Mouse (Mus musculus): ENCODE measurements around the gene Htra3. TPM values are rescaled to one million over a fixed set of nuclear protein-coding genes. Genes with fewer than 3 reads are reported as not detected.

Gene Htra3
- polyA plus RNA-seq, 1 experiment from 2014 or later: 31.3 TPM

- Histone ChIP-seq H3K27ac (replicated peaks) (no peak overlapping the region), H3K9ac (no peak overlapping the region), H3K4me3 (replicated peaks) (no peak overlapping the region), H3K4me1 (peaks cover 35% of the 10 kb centered on the region), H3K4me2 (replicated peaks) (no peak overlapping the region), H3K36me3 (no peaks in the 10 kb centered on the region), H3K9me3 (replicated peaks) (no peaks in the 10 kb centered on the region), H3K27me3 (no peaks in the 10 kb centered on the region)
- no peak for ATAC-seq (ENCODE audit: insufficient number of reproducible peaks, low FRiP score, low TSS enrichment, low read depth)
- 84% methylated on average over 9 of the region's 9 CpGs for WGBS
These were observed 68.4 kb downstream of the Htra3 start for GRCm38 (mm10) chr5:35611170-35611569.

DNA sequence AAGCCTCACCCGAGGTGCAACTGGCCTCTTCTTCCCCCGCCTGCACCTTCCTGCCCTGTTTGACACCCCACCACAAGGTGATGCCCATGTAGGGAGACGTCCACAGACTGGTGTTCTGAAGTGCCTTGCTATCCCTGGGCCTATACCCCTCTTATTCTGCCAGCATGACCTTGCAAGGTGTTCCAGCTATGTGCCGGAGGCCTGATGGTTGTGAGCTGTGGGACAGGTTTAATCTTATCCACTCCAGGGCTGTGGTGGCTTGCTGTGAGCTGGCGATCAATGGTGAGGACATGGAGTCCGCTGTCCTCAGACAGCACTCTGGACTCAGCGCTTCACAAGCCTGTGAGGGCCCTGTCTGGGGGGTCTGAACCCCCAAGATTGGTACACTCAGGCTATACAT lies 69.2 kb downstream of the Htra3 start:
- no peak overlapping the region for H3K4me3 ChIP-seq (replicated peaks)
- H3K9ac ChIP-seq: no peak overlapping the region
- H3K27ac ChIP-seq (replicated peaks): no peak overlapping the region
- H3K4me1 ChIP-seq: peaks cover 35% of the 10 kb centered on the region
- no peaks in the 10 kb centered on the region for H3K27me3 ChIP-seq
- H3K9me3 ChIP-seq (replicated peaks): no peaks in the 10 kb centered on the region
- H3K4me2 ChIP-seq (replicated peaks): no peak overlapping the region
- WGBS: 96% methylated on average over 7 of the region's 7 CpGs
- no peaks in the 10 kb centered on the region for H3K36me3 ChIP-seq
- ATAC-seq (ENCODE audit: insufficient number of reproducible peaks, low FRiP score, low TSS enrichment, low read depth): no peak

DNA sequence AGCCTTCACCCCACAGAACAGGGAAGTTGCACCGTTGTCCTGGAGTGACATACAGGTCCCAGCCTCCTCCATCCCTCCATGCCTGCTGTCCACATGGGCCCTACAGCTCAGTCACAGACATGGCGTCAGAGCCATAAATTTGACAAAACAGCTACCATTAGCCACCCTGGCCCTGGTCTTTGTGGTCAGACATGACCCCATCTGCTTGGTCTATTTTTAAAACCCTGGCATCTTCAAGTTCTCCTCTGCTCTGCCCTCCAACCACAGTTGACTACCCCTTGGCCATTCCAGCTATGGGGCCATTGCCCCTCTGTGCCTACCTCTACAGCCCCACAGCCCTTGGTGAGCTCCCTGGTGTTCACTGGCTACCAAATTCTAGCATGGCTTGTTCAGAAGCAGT lies 69.6 kb downstream of the Htra3 start:
- Histone ChIP-seq H3K4me3 (replicated peaks) (no peak overlapping the region), H3K36me3 (no peaks in the 10 kb centered on the region), H3K9ac (no peak overlapping the region), H3K4me2 (replicated peaks) (no peak overlapping the region), H3K4me1 (peaks cover 35% of the 10 kb centered on the region), H3K27ac (replicated peaks) (0 out of 2 replicates have a peak overlapping the region, but pooled peaks have one; percentile 72), H3K9me3 (replicated peaks) (no peaks in the 10 kb centered on the region), H3K27me3 (no peaks in the 10 kb centered on the region)
- no peak for ATAC-seq (ENCODE audit: insufficient number of reproducible peaks, low FRiP score, low TSS enrichment, low read depth)
- WGBS: 61% methylated on average over 2 of the region's 2 CpGs

- peak; percentile 85 for ATAC-seq (ENCODE audit: insufficient number of reproducible peaks, low FRiP score, low TSS enrichment, low read depth)
- Histone ChIP-seq H3K27me3 (no peaks in the 10 kb centered on the region), H3K4me2 (replicated peaks) (no peak overlapping the region), H3K4me3 (replicated peaks) (no peak overlapping the region), H3K4me1 (peaks cover 35% of the 10 kb centered on the region), H3K27ac (replicated peaks) (peak overlapping the region; percentile 72), H3K9ac (no peak overlapping the region), H3K9me3 (replicated peaks) (no peaks in the 10 kb centered on the region), H3K36me3 (no peaks in the 10 kb centered on the region)
- 10% methylated on average over 12 of the region's 12 CpGs for WGBS
These were observed 70.2 kb downstream of the Htra3 start for GRCm38 (mm10) chr5:35609381-35609780.

- no peak overlapping the region for H3K9ac ChIP-seq
- no peaks in the 10 kb centered on the region; the same call in 1 of the 2 replicates for H3K36me3 ChIP-seq
- 59% methylated on average over 5 of the region's 5 CpGs for WGBS
- no peak overlapping the region for H3K4me2 ChIP-seq (replicated peaks)
- peak overlapping the region; percentile 72 for H3K27ac ChIP-seq (replicated peaks)
- H3K27me3 ChIP-seq: no peaks in the 10 kb centered on the region
- H3K9me3 ChIP-seq (replicated peaks): no peaks in the 10 kb centered on the region
- ATAC-seq (ENCODE audit: insufficient number of reproducible peaks, low FRiP score, low TSS enrichment, low read depth): no peak
- no peak overlapping the region for H3K4me3 ChIP-seq (replicated peaks)
- H3K4me1 ChIP-seq: peaks cover 35% of the 10 kb centered on the region
These were observed 71.0 kb downstream of the Htra3 start for GRCm38 (mm10) chr5:35608559-35608958.

DNA sequence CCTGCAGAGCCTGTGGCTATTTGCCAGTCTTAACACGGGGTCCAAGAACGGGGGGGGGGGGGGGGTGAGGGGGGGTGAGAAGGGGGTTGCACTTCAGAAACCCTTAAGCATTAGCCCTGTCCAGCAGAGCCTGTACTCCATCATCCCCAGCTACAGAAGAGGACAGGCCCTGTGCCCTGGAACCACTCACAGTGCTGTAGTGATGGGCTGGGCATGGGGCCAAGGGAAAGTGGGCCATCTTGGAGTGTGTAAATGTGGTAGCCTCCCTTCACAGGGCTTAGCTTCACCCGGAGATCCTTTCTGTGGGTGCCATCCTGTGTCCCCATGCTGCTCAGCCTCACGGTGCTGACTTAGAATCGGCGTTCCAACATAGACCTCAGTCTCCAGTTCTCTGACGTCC lies 71.8 kb downstream of the Htra3 start:
- Histone ChIP-seq H3K4me1 (peaks cover 35% of the 10 kb centered on the region), H3K4me2 (replicated peaks) (no peak overlapping the region), H3K4me3 (replicated peaks) (no peak overlapping the region), H3K9me3 (replicated peaks) (no peaks in the 10 kb centered on the region), H3K27me3 (no peaks in the 10 kb centered on the region), H3K27ac (replicated peaks) (no peak overlapping the region), H3K36me3 (peaks cover 3% of the 10 kb centered on the region; the same call in 1 of the 2 replicates), H3K9ac (no peak overlapping the region)
- ATAC-seq (ENCODE audit: insufficient number of reproducible peaks, low FRiP score, low TSS enrichment, low read depth): no peak
- 62% methylated on average over 7 of the region's 7 CpGs for WGBS

GRCm38 (mm10) chr5:35606800-35607199 lies 72.8 kb downstream of the Htra3 start:
- WGBS: 75% methylated on average over 7 of the region's 7 CpGs
- Histone ChIP-seq H3K36me3 (peaks cover 12% of the 10 kb centered on the region), H3K27me3 (no peaks in the 10 kb centered on the region), H3K4me2 (replicated peaks) (no peak overlapping the region), H3K27ac (replicated peaks) (no peak overlapping the region), H3K4me1 (peaks cover 35% of the 10 kb centered on the region), H3K4me3 (replicated peaks) (no peak overlapping the region), H3K9me3 (replicated peaks) (no peaks in the 10 kb centered on the region), H3K9ac (no peak overlapping the region)
- ATAC-seq (ENCODE audit: insufficient number of reproducible peaks, low FRiP score, low TSS enrichment, low read depth): no peak

DNA sequence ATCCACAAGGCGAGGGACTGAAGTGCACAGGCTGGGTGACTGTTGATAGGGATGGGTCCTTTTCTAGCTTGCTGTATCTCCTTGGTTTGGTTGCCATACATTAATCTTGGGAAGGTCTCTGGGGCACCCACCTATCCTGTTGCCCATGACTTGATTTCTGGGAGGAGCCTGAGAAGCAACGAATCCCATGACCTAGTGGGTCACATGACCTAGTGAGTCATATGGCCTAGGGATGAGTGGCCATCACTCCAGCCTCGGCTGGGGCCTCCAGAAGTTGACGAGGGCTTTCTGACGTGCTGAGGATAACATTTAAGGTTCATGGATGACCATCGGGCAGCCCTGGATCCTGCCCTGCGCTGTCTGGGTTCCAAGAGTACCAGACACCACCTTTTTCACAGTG lies 74.2 kb downstream of the Htra3 start:
- 77% methylated on average over 7 of the region's 7 CpGs for WGBS
- H3K9ac ChIP-seq: no peak overlapping the region
- no peak overlapping the region for H3K4me3 ChIP-seq (replicated peaks)
- peaks cover 30% of the 10 kb centered on the region for H3K4me1 ChIP-seq
- H3K27me3 ChIP-seq: no peaks in the 10 kb centered on the region
- no peaks in the 10 kb centered on the region for H3K9me3 ChIP-seq (replicated peaks)
- no peak overlapping the region for H3K27ac ChIP-seq (replicated peaks)
- peaks cover 24% of the 10 kb centered on the region for H3K36me3 ChIP-seq
- H3K4me2 ChIP-seq (replicated peaks): no peak overlapping the region
- ATAC-seq (ENCODE audit: insufficient number of reproducible peaks, low FRiP score, low TSS enrichment, low read depth): no peak

Other genes starting within 250 kb of the Htra3 start
- 18.4 and 21.5 TPM in 2 replicates for gene Cpz, start 154.1 kb downstream of the Htra3 start, polyA plus RNA-seq (2015; fragmentation: Nextera tagmentation; extraction: Ambion mirVana)
- gene Trmt44, start 104.7 kb downstream of the Htra3 start, polyA plus RNA-seq (2015; fragmentation: Nextera tagmentation; extraction: Ambion mirVana): 8.4 and 9.0 TPM in 2 replicates
- gene Acox3, start 96.7 kb downstream of the Htra3 start, polyA plus RNA-seq (2015; fragmentation: Nextera tagmentation; extraction: Ambion mirVana): 13.7 and 14.1 TPM in 2 replicates
- 5.0 and 7.0 TPM in 2 replicates for gene Sh3tc1, start 60.2 kb upstream of the Htra3 start, polyA plus RNA-seq (2015; fragmentation: Nextera tagmentation; extraction: Ambion mirVana)
- 3.5 and 4.7 TPM in 2 replicates for gene Ablim2, start 78.1 kb upstream of the Htra3 start, polyA plus RNA-seq (2015; fragmentation: Nextera tagmentation; extraction: Ambion mirVana)
- 24.6 and 25.6 TPM in 2 replicates for gene Afap1, start 213.5 kb upstream of the Htra3 start, polyA plus RNA-seq (2015; fragmentation: Nextera tagmentation; extraction: Ambion mirVana)

All from embryonic facial prominence, embryonic 15.5 days (tissue).